Mouse (Mus musculus) megakaryocyte, embryonic 14.5 days (primary cell): ENCODE measurements around the gene Olfr586. TPM values are rescaled to one million over a fixed set of nuclear protein-coding genes. Genes with fewer than 3 reads are reported as not detected.

Source experiments
- H3K27me3 ChIP-seq: replicated peaks from 2 replicates; pipeline ENCODE3; 2012; ENCODE audit warnings: inconsistent platforms
- H3K36me3 ChIP-seq: replicated peaks from 2 replicates; pipeline ENCODE3; 2012; ENCODE audit warnings: low read length, inconsistent platforms, mixed read lengths
- H3K4me1 ChIP-seq: 2 replicates; pipeline ENCODE4 v1.6.1; 2012; ENCODE audit warnings: inconsistent platforms
- H3K4me3 ChIP-seq: replicated peaks from 2 replicates; pipeline ENCODE3; 2012; ENCODE audit warnings: moderate library complexity, mild to moderate bottlenecking, inconsistent platforms
- H3K9me3 ChIP-seq: 2 replicates; pipeline ENCODE4 v1.6.1; 2012; ENCODE audit warnings: inconsistent platforms
- FLI1 ChIP-seq: IDR thresholded peaks from 2 replicates; pipeline ENCODE4 v1.6.1; 2012; ENCODE audit warnings: low read length, inconsistent platforms, mixed read lengths
- GATA1 ChIP-seq: IDR thresholded peaks from 3 replicates; pipeline ENCODE4 v1.6.1; 2012; ENCODE audit warnings: mixed read lengths, low read length, inconsistent platforms, borderline replicate concordance
- polyA plus RNA-seq: library from polyadenylated mRNA; stranded (reverse); fragments of >175 nt; gene quantifications from 2 replicates; pipeline ENCODE4 v1.2.3, GENCODE M21; 2012; ENCODE audit warnings: low replicate concordance; ENCODE audit not compliant: insufficient read depth

The Olfr586 gene
- polyA plus RNA-seq, result not detected in 2 replicates

DNA sequence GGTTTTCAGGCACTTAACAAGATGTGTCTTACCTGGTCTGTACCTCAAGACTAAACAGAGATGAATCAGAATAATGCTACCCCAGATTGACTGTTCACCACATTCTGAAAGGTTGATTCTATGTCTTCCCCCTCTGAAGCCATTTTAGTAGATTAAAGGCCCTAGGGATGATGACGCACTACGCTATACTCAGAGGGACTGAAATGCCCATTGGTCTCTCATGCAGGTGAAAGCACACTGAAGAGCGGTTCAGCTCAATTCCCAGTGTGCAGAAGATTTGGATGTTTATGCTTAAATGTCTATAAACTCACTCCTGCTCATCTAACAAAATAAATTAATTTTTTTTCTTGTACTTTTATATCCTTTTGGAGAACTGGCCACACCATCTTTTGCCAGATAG lies at the start of gene Olfr586:
TSS of gene Olfr586 (minus strand) at position 101 of the 400 bp plus-strand sequence.
- Histone ChIP-seq H3K4me1 (no peaks in the 10 kb centered on the region), H3K27me3 (no peaks in the 10 kb centered on the region)

DNA sequence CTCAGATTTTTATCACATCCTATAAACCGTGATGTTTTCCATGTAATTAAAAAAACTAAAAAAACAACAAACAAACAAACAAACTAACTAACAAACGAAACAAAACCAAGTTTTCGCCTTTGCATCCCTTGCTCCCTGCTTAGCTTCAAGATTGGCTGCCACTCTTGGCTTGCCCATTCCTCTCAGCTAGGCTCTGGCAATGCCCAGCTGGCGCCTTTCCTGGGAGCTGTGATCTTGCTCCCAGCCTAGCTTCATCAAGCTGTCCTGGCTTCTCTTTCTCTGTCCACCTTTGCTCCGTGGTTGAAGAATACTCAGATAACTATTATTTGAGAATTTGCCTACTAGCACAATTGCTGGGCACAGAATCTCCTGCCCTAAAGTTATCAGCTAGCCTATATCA lies 44.3 kb upstream of the Olfr586 start:
- Histone ChIP-seq H3K36me3 (no peaks in the 10 kb centered on the region), H3K4me3 (no peak overlapping the region), H3K27me3 (no peaks in the 10 kb centered on the region), H3K4me1 (no peaks in the 10 kb centered on the region), H3K9me3 (peaks cover 5% of the 10 kb centered on the region; the same call in 1 of the 2 replicates)
- TF ChIP-seq GATA1, result no peak
- no peak for TF ChIP-seq FLI1

More for the DNA sequence above, at the start of gene Olfr586:
- H3K9me3 ChIP-seq, result no peaks in the 10 kb centered on the region
- H3K36me3 ChIP-seq, result no peaks in the 10 kb centered on the region
- no peak within 1 kb of the TSS for H3K4me3 ChIP-seq
- no peak for TF ChIP-seq FLI1
- no peak for TF ChIP-seq GATA1

DNA sequence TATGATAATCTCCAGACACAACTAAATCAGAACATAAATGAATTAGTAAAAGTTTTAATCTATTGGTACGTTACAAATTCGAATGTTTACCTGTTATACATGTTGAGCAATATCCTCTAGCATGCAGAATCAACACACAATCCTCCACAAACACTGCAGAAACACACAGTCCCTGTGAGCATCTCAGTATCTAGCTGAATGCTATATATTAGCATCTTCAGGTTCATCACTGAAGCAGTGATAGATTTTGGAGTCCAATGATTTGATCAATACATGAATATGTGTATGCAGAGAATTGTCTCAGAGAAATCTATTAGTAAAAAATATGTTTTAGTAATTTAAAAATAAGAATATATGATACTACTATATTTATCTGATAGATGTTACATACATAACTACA lies 30.8 kb upstream of the Olfr586 start, which contains the start of gene Olfr589:
TSS of gene Olfr589 (minus strand) at position 101 of the 400 bp plus-strand sequence.
- H3K36me3 ChIP-seq, result no peaks in the 10 kb centered on the region
- no peak within 1 kb of the TSS for H3K4me3 ChIP-seq
- 0 out of 2 replicates have a peak, but pooled peaks cover 3% of the 10 kb centered on the region for H3K9me3 ChIP-seq
- no peaks in the 10 kb centered on the region for H3K27me3 ChIP-seq
- no peaks in the 10 kb centered on the region for H3K4me1 ChIP-seq
- TF ChIP-seq FLI1 (no peak), GATA1 (no peak)

DNA sequence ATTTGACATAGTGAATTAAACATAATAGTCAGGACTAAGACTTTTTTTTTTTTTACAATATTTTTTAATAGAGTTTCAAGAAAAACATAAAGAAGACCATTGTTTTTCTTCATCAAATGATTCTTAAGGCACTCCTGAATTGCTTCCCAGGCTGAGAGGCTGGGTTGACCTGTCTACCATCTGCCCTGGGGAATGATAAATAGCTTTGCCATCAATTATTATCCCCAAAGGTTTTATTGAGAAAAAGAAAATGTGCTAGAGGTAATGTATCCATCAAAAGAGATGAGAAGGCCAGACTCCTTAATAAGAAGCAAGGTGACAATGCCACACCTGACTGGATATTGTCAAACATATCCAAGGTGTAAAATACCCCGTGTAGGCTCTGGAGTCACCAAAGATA lies 15.1 kb upstream of the Olfr586 start, which contains the start of gene Olfr588-ps1:
TSS of gene Olfr588-ps1 (plus strand) at position 301 of the 400 bp plus-strand sequence.
- Histone ChIP-seq H3K9me3 (peaks cover 7% of the 10 kb centered on the region; the same call in 1 of the 2 replicates), H3K4me3 (no peak within 1 kb of the TSS), H3K4me1 (no peaks in the 10 kb centered on the region), H3K27me3 (no peaks in the 10 kb centered on the region), H3K36me3 (no peaks in the 10 kb centered on the region)
- TF ChIP-seq GATA1 (no peak), FLI1 (no peak)

DNA sequence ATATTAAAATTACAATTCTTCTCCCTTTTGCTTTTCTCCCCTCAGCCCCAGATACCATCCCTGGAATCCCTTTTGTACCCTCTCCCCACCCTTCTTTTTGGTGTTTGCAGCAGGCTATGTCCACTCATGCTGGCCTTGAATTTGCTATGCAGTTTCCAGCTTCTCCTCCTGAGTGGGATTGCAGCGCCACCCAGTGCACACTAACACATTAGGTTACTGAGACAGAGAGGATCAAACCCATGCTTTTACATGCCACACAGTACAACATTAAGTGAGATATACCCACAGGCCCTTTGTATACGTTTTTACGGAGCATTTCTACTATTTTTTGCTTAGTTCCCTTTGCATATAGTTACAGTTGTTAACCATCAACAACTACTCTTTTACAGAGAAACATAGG lies 6.0 kb downstream of the Olfr586 start:
- no peak overlapping the region for H3K4me3 ChIP-seq
- TF ChIP-seq FLI1 (no peak), GATA1 (no peak)

DNA sequence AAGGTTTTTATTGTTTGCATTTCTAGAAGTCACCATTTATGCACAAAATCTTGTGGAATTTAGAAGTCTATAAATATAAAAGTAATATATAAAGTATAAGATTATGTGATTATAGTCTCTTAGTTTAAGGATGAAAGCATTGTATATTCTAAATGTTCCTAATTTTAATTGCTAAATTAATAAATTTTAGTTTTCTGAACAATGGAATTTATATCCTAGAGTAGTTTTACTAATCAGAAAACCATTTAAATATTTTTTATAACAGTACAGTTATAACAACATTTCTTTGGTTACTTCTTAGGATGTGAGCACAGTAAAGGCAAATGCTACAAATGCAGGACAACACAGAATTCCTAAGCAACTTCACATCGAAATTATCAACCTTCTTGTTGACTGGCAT lies 28.0 kb downstream of the Olfr586 start, which contains the start of gene Olfr585:
TSS of gene Olfr585 (plus strand) at position 301 of the 400 bp plus-strand sequence.
- H3K27me3 ChIP-seq, result no peaks in the 10 kb centered on the region
- no peak for TF ChIP-seq FLI1
- no peak for TF ChIP-seq GATA1
- no peaks in the 10 kb centered on the region for H3K9me3 ChIP-seq
- no peak within 1 kb of the TSS for H3K4me3 ChIP-seq
- H3K4me1 ChIP-seq, result no peaks in the 10 kb centered on the region
- H3K36me3 ChIP-seq, result no peaks in the 10 kb centered on the region

More for the DNA sequence above, 6.0 kb downstream of the Olfr586 start:
- no peaks in the 10 kb centered on the region for H3K36me3 ChIP-seq
- no peaks in the 10 kb centered on the region for H3K9me3 ChIP-seq
- H3K4me1 ChIP-seq, result no peaks in the 10 kb centered on the region
- H3K27me3 ChIP-seq, result no peaks in the 10 kb centered on the region

DNA sequence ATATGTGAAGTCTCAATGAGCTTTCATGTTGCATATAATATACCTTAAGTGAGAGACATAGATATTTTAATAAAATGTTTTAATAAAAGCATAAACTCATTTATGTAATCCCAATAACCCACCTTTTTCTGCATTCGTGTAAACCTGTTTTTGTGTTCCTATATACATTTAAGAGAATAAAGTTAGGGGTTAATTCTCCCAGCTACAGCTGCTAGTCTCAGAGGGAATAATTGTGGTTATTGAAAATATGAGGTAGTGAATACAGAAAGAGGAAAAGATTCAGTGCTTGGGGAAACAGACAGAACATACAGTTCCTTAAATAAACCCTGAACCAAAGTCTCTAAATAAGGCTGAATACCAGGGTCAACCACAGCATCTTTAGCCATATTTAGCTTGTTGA lies 43.9 kb downstream of the Olfr586 start, which contains the start of gene Olfr584:
TSS of gene Olfr584 (plus strand) at position 301 of the 400 bp plus-strand sequence.
- no peaks in the 10 kb centered on the region for H3K27me3 ChIP-seq
- H3K4me1 ChIP-seq, result no peaks in the 10 kb centered on the region
- no peak for TF ChIP-seq GATA1
- no peak for TF ChIP-seq FLI1
- no peaks in the 10 kb centered on the region for H3K36me3 ChIP-seq
- peaks cover 8% of the 10 kb centered on the region; the same call in 1 of the 2 replicates for H3K9me3 ChIP-seq
- no peak within 1 kb of the TSS for H3K4me3 ChIP-seq

Other genes starting within 250 kb of the Olfr586 start
- gene Olfr568, start 248.5 kb downstream of the Olfr586 start, polyA plus RNA-seq, result not detected in 2 replicates
- gene Olfr569, start 234.8 kb downstream of the Olfr586 start, polyA plus RNA-seq, result not detected in 2 replicates
- not detected in 2 replicates for gene Olfr570, start 231.1 kb downstream of the Olfr586 start, polyA plus RNA-seq
- gene Olfr571, start 208.1 kb downstream of the Olfr586 start, polyA plus RNA-seq, result not detected in 2 replicates
- gene Olfr572, start 201.2 kb downstream of the Olfr586 start, polyA plus RNA-seq, result not detected in 2 replicates
- gene Olfr573-ps1, start 183.1 kb downstream of the Olfr586 start, polyA plus RNA-seq, result not detected in 2 replicates
- not detected in 2 replicates for gene Olfr574, start 177.2 kb downstream of the Olfr586 start, polyA plus RNA-seq
- gene Olfr575, start 166.9 kb downstream of the Olfr586 start, polyA plus RNA-seq, result not detected in 2 replicates
- not detected in 2 replicates for gene Olfr576, start 163.0 kb downstream of the Olfr586 start, polyA plus RNA-seq
- gene Olfr577, start 149.7 kb downstream of the Olfr586 start, polyA plus RNA-seq, result not detected in 2 replicates
- not detected in 2 replicates for gene Olfr578, start 136.3 kb downstream of the Olfr586 start, polyA plus RNA-seq
- not detected in 2 replicates for gene Olfr582, start 87.6 kb downstream of the Olfr586 start, polyA plus RNA-seq
- gene Olfr583, start 74.3 kb downstream of the Olfr586 start, polyA plus RNA-seq, result not detected in 2 replicates
- not detected in 2 replicates for gene Olfr584, start 43.8 kb downstream of the Olfr586 start, polyA plus RNA-seq
- gene Olfr585, start 27.9 kb downstream of the Olfr586 start, polyA plus RNA-seq, result not detected in 2 replicates
- gene Olfr588-ps1, start 15.2 kb upstream of the Olfr586 start, polyA plus RNA-seq, result not detected in 2 replicates
- gene Olfr589, start 30.7 kb upstream of the Olfr586 start, polyA plus RNA-seq, result not detected in 2 replicates
- gene Olfr591, start 52.7 kb upstream of the Olfr586 start, polyA plus RNA-seq, result 2.6 TPM in 1 of 2 replicates, not detected in the other
- gene Olfr592, start 59.2 kb upstream of the Olfr586 start, polyA plus RNA-seq, result not detected in 2 replicates
- gene Olfr593, start 86.2 kb upstream of the Olfr586 start, polyA plus RNA-seq, result not detected in 2 replicates
- gene Olfr594, start 91.4 kb upstream of the Olfr586 start, polyA plus RNA-seq, result not detected in 2 replicates
- gene Usp17ld, start 126.9 kb upstream of the Olfr586 start, polyA plus RNA-seq, result not detected in 2 replicates
- gene Olfr596, start 180.0 kb upstream of the Olfr586 start, polyA plus RNA-seq, result not detected in 2 replicates
- not detected in 2 replicates for gene Olfr597, start 190.7 kb upstream of the Olfr586 start, polyA plus RNA-seq
- gene Olfr598, start 197.9 kb upstream of the Olfr586 start, polyA plus RNA-seq, result not detected in 2 replicates
- not detected in 2 replicates for gene Olfr599, start 210.3 kb upstream of the Olfr586 start, polyA plus RNA-seq
- 4.6 TPM in 1 of 2 replicates, not detected in the other for gene Olfr600, start 224.0 kb upstream of the Olfr586 start, polyA plus RNA-seq
- not detected in 2 replicates for gene Olfr601, start 237.0 kb upstream of the Olfr586 start, polyA plus RNA-seq